Mouse (Mus musculus) bone marrow, adult 2 months (tissue): ENCODE results near the gene Pttg1ip. TPM values are rescaled to one million over a fixed set of nuclear protein-coding genes. Genes with fewer than 3 reads are reported as not detected.

Experiments used
- H3K27ac ChIP-seq: fragments of 200-500 bp; 2 replicates; pipeline ENCODE4 v1.5.1; 2012; ENCODE audit warnings: low read depth, mild to moderate bottlenecking, control low read depth, inconsistent platforms, low read length; ENCODE audit not compliant: control insufficient read depth, poor library complexity, insufficient read depth
- H3K4me1 ChIP-seq: fragments of 200-500 bp; 2 replicates; pipeline ENCODE4 v1.6.1; 2011; ENCODE audit warnings: low read length; ENCODE audit not compliant: control insufficient read depth, insufficient read depth
- H3K4me3 ChIP-seq: fragments of 200-500 bp; replicated peaks from 2 replicates; pipeline ENCODE3; 2011; ENCODE audit warnings: mild to moderate bottlenecking, low read depth, low read length, control low read depth; ENCODE audit not compliant: control insufficient read depth
- CTCF ChIP-seq: fragments of 200-500 bp; IDR thresholded peaks from 2 replicates; pipeline ENCODE4 v1.5.1; 2011; ENCODE audit warnings: low read length, control low read depth; ENCODE audit not compliant: control insufficient read depth, insufficient read depth
- POLR2A ChIP-seq: fragments of 200-500 bp; IDR thresholded peaks from 2 replicates; pipeline ENCODE4 v1.6.1; 2011; ENCODE audit warnings: low read depth, mild to moderate bottlenecking, control low read depth, low read length, borderline replicate concordance; ENCODE audit not compliant: control insufficient read depth
- WGBS: fragments of 180-500 bp; shearing (Covaris S2); methylation state at CpG from one replicate; pipeline ENCODE4 v1.1.7; 2018; 5-methylcytosine and 5-hydroxymethylcytosine counted together
- polyA plus RNA-seq: library from polyadenylated mRNA; stranded (reverse); fragments of >200 nt; gene quantifications from 2 replicates; pipeline ENCODE4 v1.2.4, GENCODE M21; 2011; ENCODE audit warnings: low replicate concordance; ENCODE audit not compliant: missing spikeins, insufficient read depth, insufficient read length

Pttg1ip gene
- polyA plus RNA-seq, 1 experiment: 67.0 TPM

DNA sequence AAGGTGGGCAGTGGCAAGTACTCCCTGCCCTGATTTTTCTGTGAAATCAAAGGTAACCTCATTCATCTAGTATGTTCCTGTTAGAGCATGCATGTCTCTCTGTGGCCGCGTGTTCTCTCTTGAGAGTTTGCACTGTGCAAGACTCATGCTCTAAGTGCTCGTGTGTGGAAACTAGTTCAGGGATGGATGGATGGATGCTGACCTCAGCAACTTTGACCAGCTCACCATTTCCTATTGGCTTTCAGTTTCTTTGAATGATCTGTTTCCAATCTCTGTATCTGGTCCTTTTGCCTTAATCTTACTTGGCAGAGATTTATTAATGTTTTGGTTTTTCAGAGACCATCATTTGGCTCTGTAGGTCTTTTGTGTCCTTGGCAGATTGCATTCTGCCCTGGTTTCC, 47.6 kb downstream of the Pttg1ip start:
- H3K27ac ChIP-seq: no peak overlapping the region
- 75% methylated on average over 3 of the region's 3 CpGs for whole genome bisulfite sequencing
- TF ChIP-seq CTCF (no peak), POLR2A (no peak)
- H3K4me1 ChIP-seq: peaks cover 13% of the 10 kb centered on the region
- H3K4me3 ChIP-seq: no peak overlapping the region

DNA sequence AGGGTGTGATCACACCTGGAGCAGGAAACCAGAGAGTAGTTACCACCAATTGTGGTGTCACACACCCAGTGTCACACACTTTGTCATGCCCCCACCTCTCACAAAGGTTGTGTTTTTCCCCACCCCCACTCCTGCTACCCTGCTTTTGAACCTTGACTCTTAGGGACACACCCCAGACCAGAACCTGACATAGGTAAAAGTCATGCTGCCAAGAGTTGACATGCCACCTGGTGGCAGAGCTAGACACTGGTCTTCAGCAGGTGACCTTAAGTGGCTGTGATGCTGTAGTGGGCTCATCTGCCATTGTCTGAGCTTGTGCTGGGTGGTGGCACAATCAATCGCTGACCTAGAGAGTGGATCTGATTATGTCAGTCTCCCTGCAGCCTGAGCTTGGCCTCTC, 48.5 kb downstream of the Pttg1ip start:
- WGBS: 84% methylated on average over 1 of the region's 1 CpGs
- TF ChIP-seq POLR2A (no peak), CTCF (peak; percentile 38)
- peaks cover 12% of the 10 kb centered on the region for H3K4me1 ChIP-seq
- H3K4me3 ChIP-seq: no peak overlapping the region
- H3K27ac ChIP-seq: no peak overlapping the region

DNA sequence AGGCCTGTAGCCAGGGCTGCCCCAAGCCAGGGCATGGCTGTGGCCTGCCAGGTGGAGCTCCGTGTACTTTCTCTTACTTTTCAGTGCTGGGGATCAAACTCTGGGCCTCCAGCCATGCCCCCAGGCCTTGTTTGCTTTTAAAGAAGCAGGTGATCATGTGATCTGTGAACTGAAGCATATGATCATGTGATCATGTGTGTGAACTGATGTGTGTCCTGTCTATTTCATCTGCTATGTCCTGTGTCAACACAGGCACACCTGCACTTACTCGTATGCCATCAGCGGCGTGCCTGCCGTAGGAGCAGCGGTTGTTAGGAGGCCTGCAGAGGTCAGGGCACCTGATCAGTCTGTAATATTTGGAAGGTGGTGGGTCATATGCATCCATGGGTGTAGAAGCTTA, 52.5 kb downstream of the Pttg1ip start:
- Histone ChIP-seq H3K4me3 (no peak overlapping the region), H3K27ac (peak overlapping the region; percentile 57; the same call in 1 of the 2 replicates), H3K4me1 (peaks cover 9% of the 10 kb centered on the region)
- TF ChIP-seq CTCF: no peak
- TF ChIP-seq POLR2A: no peak
- WGBS: 70% methylated on average over 6 of the region's 6 CpGs

DNA sequence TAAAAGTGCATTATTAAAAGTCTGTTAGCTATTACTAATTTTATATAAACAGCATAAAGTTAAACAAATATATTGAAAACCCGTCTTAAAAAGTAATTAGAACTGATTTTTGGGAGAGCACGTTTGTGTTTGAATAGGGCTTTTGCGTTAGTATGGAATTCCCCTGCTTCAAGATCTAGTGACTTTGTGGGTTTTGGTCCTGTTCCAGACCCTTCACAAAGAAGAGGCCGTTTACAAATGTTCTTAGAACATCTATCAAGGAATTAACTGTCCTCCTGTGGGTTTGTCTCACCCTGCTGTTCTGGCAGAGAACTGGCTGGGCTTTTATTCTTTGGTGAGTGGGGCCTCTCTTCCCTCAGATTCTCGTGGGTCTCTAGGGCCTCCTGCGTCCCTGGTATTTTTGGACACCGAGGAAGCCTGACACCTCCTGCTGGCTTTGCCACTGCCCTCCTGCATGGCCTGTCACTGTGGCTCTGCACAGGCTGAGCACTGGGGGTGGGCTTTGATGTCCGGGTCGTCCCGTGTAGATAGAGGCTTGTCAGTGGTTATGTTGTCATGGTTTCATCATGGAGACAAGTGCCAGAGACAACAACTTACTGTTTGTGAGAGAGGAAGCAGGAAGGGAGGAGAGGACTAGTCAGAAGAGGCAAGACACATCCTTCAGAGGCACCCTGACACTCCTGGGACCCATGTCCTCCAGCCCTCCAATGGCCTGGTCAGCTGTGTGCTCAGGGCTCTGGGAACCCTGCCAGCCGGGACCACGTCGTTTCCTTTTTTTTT, 53.1 kb downstream of the Pttg1ip start:
- peaks cover 9% of the 10 kb centered on the region for H3K4me1 ChIP-seq
- TF ChIP-seq CTCF: no peak
- no peak for TF ChIP-seq POLR2A
- WGBS: 37% methylated on average over 13 of the region's 13 CpGs
- peak overlapping the region; percentile 54; the same call in 1 of the 2 replicates for H3K27ac ChIP-seq
- no peak overlapping the region for H3K4me3 ChIP-seq

DNA sequence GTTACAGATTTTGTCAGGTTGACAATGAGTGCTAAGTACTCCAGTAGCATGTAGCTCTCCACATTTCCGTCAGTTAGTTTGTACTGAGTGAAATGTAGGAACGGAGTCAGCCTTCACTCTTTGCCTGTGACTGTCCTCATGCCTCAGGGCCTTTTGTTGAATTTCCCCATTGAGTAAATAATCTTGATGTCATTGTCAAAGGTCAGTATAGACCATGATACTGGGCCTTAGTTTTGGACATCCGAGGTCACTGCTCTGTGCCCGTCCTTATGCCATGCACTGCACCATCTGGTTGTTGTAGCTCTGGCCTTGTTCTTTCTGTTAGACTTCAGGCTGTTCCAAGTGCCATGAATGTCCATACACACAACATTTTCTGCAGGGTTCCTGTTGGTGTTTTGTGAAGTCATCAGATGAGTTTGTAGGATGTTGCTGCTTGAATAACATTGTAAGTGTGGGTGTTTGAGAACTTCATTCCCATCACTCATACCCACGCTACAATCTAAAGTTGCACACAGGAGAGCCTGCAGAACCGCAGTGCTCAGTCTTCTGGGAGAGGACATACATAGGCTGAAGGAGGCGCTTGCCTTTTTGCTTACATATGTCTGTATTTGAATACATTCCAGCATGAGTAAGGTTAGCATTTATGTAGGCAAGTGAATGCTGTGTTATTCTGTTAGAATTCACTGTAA, 54.9 kb downstream of the Pttg1ip start:
- 90% methylated on average over 7 of the region's 7 CpGs for WGBS
- TF ChIP-seq CTCF (no peak), POLR2A (no peak)
- peaks cover 8% of the 10 kb centered on the region for H3K4me1 ChIP-seq

DNA sequence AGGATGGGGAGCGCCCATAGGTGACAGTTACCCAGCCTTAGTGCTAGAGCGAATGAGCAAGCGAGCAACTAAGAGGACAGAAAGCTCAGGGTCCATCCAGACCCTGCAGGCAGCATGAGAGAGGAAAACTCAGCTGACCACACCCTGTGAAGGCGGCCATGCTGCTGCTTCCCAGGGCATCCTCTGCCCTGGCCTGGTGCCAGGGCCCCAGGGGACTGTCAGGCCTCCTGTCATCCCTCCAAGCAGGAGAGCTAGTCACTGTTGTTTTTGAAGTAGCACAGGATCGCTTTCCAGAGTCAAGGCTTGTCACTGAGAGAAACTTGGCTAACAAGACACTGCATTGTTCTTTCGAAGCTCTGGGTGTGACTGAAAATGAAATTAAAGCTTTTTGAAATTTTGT, 57.4 kb downstream of the Pttg1ip start:
- Histone ChIP-seq H3K4me1 (peaks cover 6% of the 10 kb centered on the region; the same call in 1 of the 2 replicates), H3K4me3 (no peak overlapping the region), H3K27ac (no peak overlapping the region)
- WGBS: 84% methylated on average over 6 of the region's 6 CpGs
- no peak for TF ChIP-seq POLR2A
- no peak for TF ChIP-seq CTCF

More for the DNA sequence above, 54.9 kb downstream of the Pttg1ip start:
- Histone ChIP-seq H3K4me3 (no peak overlapping the region), H3K27ac (no peak overlapping the region)

DNA sequence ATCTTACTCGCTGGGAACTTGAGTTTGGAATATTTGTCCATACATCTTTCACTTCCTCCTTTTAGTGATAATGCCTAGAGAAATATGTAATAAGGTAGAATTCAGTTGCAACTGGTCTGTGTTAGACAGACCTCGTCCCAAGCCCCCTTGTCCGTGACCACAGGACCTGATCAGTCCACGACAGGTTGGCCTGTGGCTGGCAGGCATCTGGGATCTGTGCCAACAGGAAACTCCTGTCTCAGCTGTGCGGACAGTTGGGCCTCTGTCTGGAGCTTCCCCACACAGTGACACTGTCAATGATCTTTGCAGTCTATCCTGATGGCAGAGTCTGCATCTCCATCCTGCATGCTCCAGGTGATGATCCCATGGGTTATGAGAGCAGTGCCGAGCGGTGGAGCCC, 61.6 kb downstream of the Pttg1ip start:
- peaks cover 3% of the 10 kb centered on the region; the same call in 1 of the 2 replicates for H3K4me1 ChIP-seq
- WGBS: 29% methylated on average over 7 of the region's 7 CpGs
- TF ChIP-seq CTCF: no peak
- no peak for TF ChIP-seq POLR2A

DNA sequence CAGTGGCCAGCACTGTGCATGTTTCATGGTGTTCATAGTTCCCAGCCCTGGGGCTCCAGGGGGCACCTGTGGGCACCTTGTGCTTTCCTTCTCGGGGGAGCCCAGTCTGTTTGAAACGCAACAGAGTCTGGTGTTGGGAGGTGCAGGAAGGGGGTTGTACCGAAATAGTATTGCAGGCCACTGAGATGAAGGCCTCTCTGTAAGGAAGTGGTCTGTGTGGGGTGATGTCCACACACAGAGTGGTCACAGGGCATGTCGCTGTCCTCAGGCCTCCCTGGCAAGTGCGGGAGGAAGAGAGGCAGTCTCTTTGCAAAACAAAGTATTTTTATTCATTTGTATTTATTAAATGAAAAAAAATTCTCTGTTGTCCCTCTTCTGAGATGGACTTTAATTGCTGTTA, 64.1 kb downstream of the Pttg1ip start:
- 39% methylated on average over 5 of the region's 5 CpGs for WGBS
- H3K4me1 ChIP-seq: peaks cover 3% of the 10 kb centered on the region; the same call in 1 of the 2 replicates

More for the DNA sequence above, 61.6 kb downstream of the Pttg1ip start:
- Histone ChIP-seq H3K27ac (no peak overlapping the region), H3K4me3 (no peak overlapping the region)

More for the DNA sequence above, 64.1 kb downstream of the Pttg1ip start:
- Histone ChIP-seq H3K4me3 (no peak overlapping the region), H3K27ac (peak overlapping the region; percentile 69; the same call in 1 of the 2 replicates)
- TF ChIP-seq CTCF (no peak), POLR2A (no peak)
